Mouse (Mus musculus) myocyte (in vitro differentiated cells): Measurements from ENCODE around the gene Zfp365. TPM values are rescaled to one million over a fixed set of nuclear protein-coding genes. Genes with fewer than 3 reads are reported as not detected.

ENCODE experiments used
- H3K27me3 ChIP-seq: one replicate; pipeline ENCODE4 v1.6.1; 2011; ENCODE audit not compliant: control insufficient read depth, insufficient read depth, insufficient read length
- H3K36me3 ChIP-seq: one replicate; pipeline ENCODE4 v1.6.1; 2011; ENCODE audit not compliant: control insufficient read depth, insufficient read depth
- H3K4me2 ChIP-seq: one replicate; pipeline ENCODE4 v1.6.1; 2011; ENCODE audit warnings: low read depth, control low read depth
- H3K4me3 ChIP-seq: one replicate; pipeline ENCODE4 v1.5.1; 2011; ENCODE audit warnings: mild to moderate bottlenecking, control low read depth, moderate library complexity
- H3K79me2 ChIP-seq: one replicate; pipeline ENCODE4 v1.6.1; 2011; ENCODE audit not compliant: control insufficient read depth, insufficient read depth
- H3ac ChIP-seq: one replicate; pipeline ENCODE4 v1.6.1; 2011; ENCODE audit not compliant: control insufficient read depth, insufficient read length
- CEBPB ChIP-seq: IDR thresholded peaks from 2 replicates; pipeline ENCODE4 v1.6.1; 2011; ENCODE audit warnings: mild to moderate bottlenecking, moderate library complexity; ENCODE audit not compliant: poor library complexity, insufficient read depth, severe bottlenecking
- E2F4 ChIP-seq: IDR thresholded peaks from one replicate; pipeline ENCODE4 v1.6.1; 2011; ENCODE audit warnings: mild to moderate bottlenecking, control low read depth, moderate library complexity; ENCODE audit not compliant: insufficient read depth
- MAX ChIP-seq: IDR thresholded peaks from one replicate; pipeline ENCODE4 v1.6.1; 2011; ENCODE audit warnings: low read depth, mild to moderate bottlenecking, control low read depth
- MYOD1 ChIP-seq, 3 experiments: IDR thresholded peaks; one replicate each; pipeline ENCODE4 v1.6.1; 2011; ENCODE audit warnings: control low read depth in 2 of 3, low read depth in 2 of 3, mild to moderate bottlenecking in 2 of 3, moderate library complexity in 1 of 3; ENCODE audit not compliant: insufficient read length in 2 of 3, control insufficient read depth in 1 of 3
- MYOG ChIP-seq, 3 experiments: IDR thresholded peaks; one replicate each; pipeline ENCODE4 v1.6.1; 2011; ENCODE audit warnings: control low read depth in 2 of 3, low read depth in 2 of 3, mild to moderate bottlenecking in 2 of 3; ENCODE audit not compliant: insufficient read length in 2 of 3, control insufficient read depth in 1 of 3, insufficient read depth in 1 of 3
- POLR2A ChIP-seq: IDR thresholded peaks from one replicate; pipeline ENCODE4 v1.6.1; 2011; ENCODE audit warnings: low read depth, mild to moderate bottlenecking, control low read depth, moderate library complexity; ENCODE audit not compliant: insufficient read length
- POLR2AphosphoS2 ChIP-seq: IDR thresholded peaks from one replicate; pipeline ENCODE4 v1.6.1; 2011; ENCODE audit warnings: low read depth, control low read depth; ENCODE audit not compliant: insufficient read length
- REST ChIP-seq: IDR thresholded peaks from one replicate; pipeline ENCODE4 v1.6.1; 2011; ENCODE audit warnings: mild to moderate bottlenecking, control low read depth, moderate library complexity; ENCODE audit not compliant: insufficient read depth, insufficient read length
- SRF ChIP-seq: IDR thresholded peaks from one replicate; pipeline ENCODE4 v1.6.1; 2011; ENCODE audit warnings: low read depth; ENCODE audit not compliant: control insufficient read depth, insufficient read length
- TCF12 ChIP-seq: IDR thresholded peaks from one replicate; pipeline ENCODE4 v1.6.1; 2011; ENCODE audit warnings: mild to moderate bottlenecking, control low read depth; ENCODE audit not compliant: poor library complexity, insufficient read depth, severe bottlenecking
- TCF3 ChIP-seq: IDR thresholded peaks from one replicate; pipeline ENCODE4 v1.6.1; 2011; ENCODE audit warnings: low read depth, control low read depth; ENCODE audit not compliant: insufficient read length
- USF1 ChIP-seq: IDR thresholded peaks from one replicate; pipeline ENCODE4 v1.6.1; 2011; ENCODE audit warnings: low read depth, mild to moderate bottlenecking, control low read depth, moderate library complexity
- polyA plus RNA-seq: library from polyadenylated mRNA; unstranded; fragments of >200 nt; fragmentation: generic; extraction: Trizol; gene quantifications from one replicate; pipeline ENCODE4 v1.2.1, GENCODE M21; 2012; ENCODE audit warnings: missing spikeins

The Zfp365 gene
- polyA plus RNA-seq, 1 experiment, result 11.1 TPM

DNA sequence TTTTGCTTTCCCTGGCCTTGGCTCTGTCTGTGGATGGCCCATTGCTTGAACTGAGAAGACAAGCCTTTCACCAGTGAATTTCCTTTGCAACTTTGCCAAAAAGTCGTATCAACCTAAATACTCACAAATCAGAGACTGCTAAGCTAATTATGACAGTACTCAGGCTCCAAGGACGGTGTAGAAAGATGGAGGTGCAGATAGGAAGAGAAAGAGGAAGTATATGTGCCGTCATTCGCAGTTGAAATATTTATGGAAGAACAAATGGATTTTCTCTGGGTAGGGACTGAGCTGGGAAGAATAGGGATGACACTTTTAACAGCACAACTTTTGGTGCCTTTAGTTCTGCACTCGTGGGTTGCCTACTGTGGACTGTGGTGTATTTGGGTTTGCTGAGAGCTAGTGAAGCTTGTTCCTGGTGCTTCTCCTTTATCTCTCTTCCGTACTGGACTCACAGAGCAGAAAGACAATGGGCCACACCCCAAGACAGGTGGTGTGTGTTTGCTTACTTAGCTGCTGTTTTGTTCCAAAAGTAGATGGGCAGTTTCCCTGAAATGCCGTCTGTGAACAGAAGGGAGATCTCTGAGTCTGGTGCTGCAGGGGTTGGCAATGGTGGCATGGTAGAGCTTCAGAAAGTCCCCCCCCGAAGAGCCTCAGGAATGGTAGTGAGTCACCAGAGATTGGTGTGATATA, 37.7 kb upstream of the Zfp365 start:
- no peaks in the 10 kb centered on the region for H3K36me3 ChIP-seq
- H3K27me3 ChIP-seq, result no peaks in the 10 kb centered on the region
- H3K4me3 ChIP-seq, result no peak overlapping the region
- no peak for TF ChIP-seq USF1
- no peak for TF ChIP-seq TCF3
- peak in 2 of 3 experiments; percentile 43 to 53 for TF ChIP-seq MYOG (IDR thresholded peaks at IDR 0.05; ENCODE audit: control insufficient read depth in 1 of 3, insufficient read depth in 1 of 3, insufficient read length in 2 of 3, low read depth in 2 of 3)
- no peak for TF ChIP-seq POLR2AphosphoS2
- TF ChIP-seq CEBPB, result no peak
- TF ChIP-seq TCF12, result peak; percentile 47
- peak; percentile 13 to 78 (median 40) for TF ChIP-seq MYOD1 (IDR thresholded peaks at IDR 0.05; ENCODE audit: control insufficient read depth in 1 of 3, insufficient read length in 2 of 3, low read depth in 2 of 3)
- no peak for TF ChIP-seq REST
- TF ChIP-seq POLR2A, result no peak
- no peak for TF ChIP-seq E2F4
- TF ChIP-seq SRF, result no peak
- no peak for TF ChIP-seq MAX
- no peaks in the 10 kb centered on the region for H3K79me2 ChIP-seq
- no peak overlapping the region for H3ac ChIP-seq
- H3K4me2 ChIP-seq, result no peak overlapping the region

DNA sequence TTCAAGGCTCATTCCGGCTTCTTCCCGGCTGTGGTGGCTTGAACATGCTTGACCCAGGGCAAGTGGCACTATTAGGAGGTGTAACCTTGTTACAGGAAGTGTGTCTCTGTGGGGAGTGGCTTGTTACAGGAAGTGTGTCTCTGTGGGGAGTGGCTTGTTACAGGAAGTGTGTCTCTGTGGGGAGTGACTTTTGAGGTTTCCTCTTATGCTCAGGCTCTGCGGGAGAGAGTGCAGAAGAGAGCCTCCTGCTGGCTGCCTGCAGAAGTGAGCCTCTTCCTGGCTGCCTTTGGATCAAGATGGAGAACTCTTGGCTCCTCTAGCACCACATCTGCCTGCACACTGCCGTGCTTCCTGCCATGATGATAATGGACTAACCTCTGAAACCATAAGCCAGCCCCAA, 31.1 kb upstream of the Zfp365 start:
- H3K36me3 ChIP-seq, result no peaks in the 10 kb centered on the region
- no peak overlapping the region for H3ac ChIP-seq
- H3K79me2 ChIP-seq, result no peaks in the 10 kb centered on the region
- H3K4me2 ChIP-seq, result no peak overlapping the region
- H3K4me3 ChIP-seq, result no peak overlapping the region
- H3K27me3 ChIP-seq, result no peaks in the 10 kb centered on the region
- no peak for TF ChIP-seq POLR2AphosphoS2
- TF ChIP-seq MAX, result no peak
- TF ChIP-seq E2F4, result no peak
- TF ChIP-seq MYOD1 (IDR thresholded peaks at IDR 0.05; ENCODE audit: control insufficient read depth in 1 of 3, insufficient read length in 2 of 3, low read depth in 2 of 3), result no peak
- TF ChIP-seq MYOG (IDR thresholded peaks at IDR 0.05; ENCODE audit: control insufficient read depth in 1 of 3, insufficient read depth in 1 of 3, insufficient read length in 2 of 3, low read depth in 2 of 3), result no peak
- TF ChIP-seq POLR2A, result no peak
- no peak for TF ChIP-seq SRF
- no peak for TF ChIP-seq USF1
- no peak for TF ChIP-seq TCF12

DNA sequence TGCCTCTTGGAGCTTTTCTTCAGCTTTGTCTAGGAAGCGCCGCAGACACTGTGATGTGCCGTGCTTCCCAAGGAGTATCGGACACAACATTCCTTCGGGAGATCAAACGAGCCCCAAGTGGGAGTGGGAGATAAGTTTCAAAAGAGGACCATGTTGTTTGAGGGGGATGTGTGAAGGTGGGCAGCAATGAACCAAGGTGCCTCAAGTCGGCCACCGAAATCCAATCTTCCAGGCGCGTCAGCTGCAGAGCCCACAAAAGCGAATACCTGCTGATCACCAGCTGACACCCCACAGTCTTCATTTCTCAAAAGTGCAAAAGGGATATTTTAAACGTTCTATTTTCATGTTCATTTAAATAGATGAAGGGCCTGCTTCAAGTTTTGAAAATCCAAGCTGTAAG, 27.1 kb upstream of the Zfp365 start:
- no peaks in the 10 kb centered on the region for H3K27me3 ChIP-seq
- no peaks in the 10 kb centered on the region for H3K79me2 ChIP-seq
- TF ChIP-seq MYOD1 (IDR thresholded peaks at IDR 0.05; ENCODE audit: control insufficient read depth in 1 of 3, insufficient read length in 2 of 3, low read depth in 2 of 3) (no peak), TCF12 (no peak), E2F4 (no peak), USF1 (no peak), CEBPB (no peak), MYOG (IDR thresholded peaks at IDR 0.05; ENCODE audit: control insufficient read depth in 1 of 3, insufficient read depth in 1 of 3, insufficient read length in 2 of 3, low read depth in 2 of 3) (no peak), POLR2AphosphoS2 (no peak), TCF3 (no peak), MAX (no peak), REST (no peak)
- no peaks in the 10 kb centered on the region for H3K36me3 ChIP-seq
- no peak overlapping the region for H3K4me3 ChIP-seq
- H3ac ChIP-seq, result no peak overlapping the region
- H3K4me2 ChIP-seq, result peak overlapping the region; percentile 51

DNA sequence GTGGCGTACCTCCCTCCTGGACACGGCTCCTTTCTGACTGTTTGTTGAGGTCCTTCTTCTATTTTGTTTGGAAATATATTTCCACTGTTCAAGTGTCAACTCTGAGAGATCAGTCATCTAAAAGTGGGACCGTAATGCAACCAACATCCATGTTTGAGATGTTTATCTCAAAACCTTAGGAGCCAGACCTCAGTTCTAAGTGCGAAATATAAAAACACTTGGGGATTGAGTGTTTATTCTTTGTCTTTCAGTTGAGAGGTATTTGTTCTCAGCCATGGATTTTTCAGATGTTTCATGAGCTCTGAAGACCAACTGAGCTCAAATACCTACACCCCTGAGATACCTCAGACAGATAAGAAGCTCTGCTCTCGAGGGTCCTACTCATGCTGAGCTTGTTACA, 25.3 kb upstream of the Zfp365 start:
- TF ChIP-seq MAX (no peak), POLR2A (no peak), MYOG (IDR thresholded peaks at IDR 0.05; ENCODE audit: control insufficient read depth in 1 of 3, insufficient read depth in 1 of 3, insufficient read length in 2 of 3, low read depth in 2 of 3) (no peak), TCF12 (no peak), SRF (no peak), POLR2AphosphoS2 (no peak), USF1 (no peak), CEBPB (no peak), MYOD1 (IDR thresholded peaks at IDR 0.05; ENCODE audit: control insufficient read depth in 1 of 3, insufficient read length in 2 of 3, low read depth in 2 of 3) (no peak), TCF3 (no peak), REST (no peak), E2F4 (no peak)
- Histone ChIP-seq H3K4me2 (no peak overlapping the region), H3K4me3 (no peak overlapping the region), H3K36me3 (no peaks in the 10 kb centered on the region), H3K79me2 (no peaks in the 10 kb centered on the region), H3K27me3 (no peaks in the 10 kb centered on the region), H3ac (no peak overlapping the region)

DNA sequence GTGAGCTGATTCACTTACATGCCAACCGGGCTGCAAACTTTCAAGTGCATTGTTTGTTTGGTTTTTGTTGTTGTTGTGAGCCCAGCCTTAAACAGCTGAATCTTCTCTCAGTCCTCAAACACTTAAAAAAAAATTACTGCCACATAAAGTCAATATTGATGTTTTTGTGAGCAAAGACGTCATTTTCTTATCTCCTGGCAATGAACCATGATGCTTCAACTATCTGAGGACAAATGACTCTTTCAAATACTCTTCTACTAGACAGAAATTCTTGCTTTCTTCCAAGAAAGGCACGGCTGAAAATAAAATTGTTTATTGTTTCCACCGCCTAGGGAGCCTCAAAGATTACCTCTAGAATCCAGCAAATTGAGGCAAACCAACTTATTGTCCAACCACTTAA, 24.5 kb upstream of the Zfp365 start:
- Histone ChIP-seq H3K79me2 (no peaks in the 10 kb centered on the region), H3K27me3 (no peaks in the 10 kb centered on the region), H3K4me2 (no peak overlapping the region), H3K4me3 (no peak overlapping the region), H3ac (no peak overlapping the region), H3K36me3 (no peaks in the 10 kb centered on the region)
- no peak for TF ChIP-seq E2F4
- TF ChIP-seq MAX, result no peak
- TF ChIP-seq MYOG (IDR thresholded peaks at IDR 0.05; ENCODE audit: control insufficient read depth in 1 of 3, insufficient read depth in 1 of 3, insufficient read length in 2 of 3, low read depth in 2 of 3), result no peak
- no peak for TF ChIP-seq TCF12
- TF ChIP-seq REST, result no peak
- TF ChIP-seq MYOD1 (IDR thresholded peaks at IDR 0.05; ENCODE audit: control insufficient read depth in 1 of 3, insufficient read length in 2 of 3, low read depth in 2 of 3), result no peak
- TF ChIP-seq CEBPB, result no peak
- no peak for TF ChIP-seq USF1
- no peak for TF ChIP-seq TCF3
- TF ChIP-seq POLR2AphosphoS2, result no peak
- no peak for TF ChIP-seq SRF
- TF ChIP-seq POLR2A, result no peak
